Mouse (Mus musculus): ENCODE measurements around the gene Gm49325. TPM values are rescaled to one million over a fixed set of nuclear protein-coding genes. Genes with fewer than 3 reads are reported as not detected.

Gene Gm49325
- total RNA-seq, 2 experiments from 2014 or later, result 8.6 to 11.4 TPM

DNA sequence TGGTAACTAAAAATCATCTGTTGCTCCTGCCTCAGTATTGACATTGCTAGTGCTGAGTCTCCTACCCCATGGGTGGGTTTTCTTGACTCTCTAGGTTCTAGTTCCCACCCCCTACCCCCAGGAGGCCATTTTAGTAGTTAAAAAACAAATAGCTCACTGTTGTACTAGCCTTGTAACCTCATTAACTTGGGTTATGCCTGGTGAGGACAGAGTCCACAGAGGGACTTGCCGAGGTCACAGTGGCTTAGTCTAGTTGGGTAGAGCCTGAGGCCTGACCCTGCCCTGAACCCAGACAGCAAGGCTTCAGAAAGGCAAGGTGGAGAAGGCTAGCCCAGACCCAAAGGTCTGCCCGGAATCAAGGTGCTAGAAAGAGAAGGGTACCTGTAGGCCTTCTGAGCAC is 18.0 kb upstream of the Gm49325 start:
- no peak for DNase-seq (ENCODE audit: low spot score)

GRCm38 (mm10) chr10:77589117-77589516 is 16.9 kb upstream of the Gm49325 start:
- no peak for DNase-seq (ENCODE audit: low spot score)

GRCm38 (mm10) chr10:77589749-77590148 is 16.2 kb upstream of the Gm49325 start:
- no peak for DNase-seq (ENCODE audit: low spot score)

DNA sequence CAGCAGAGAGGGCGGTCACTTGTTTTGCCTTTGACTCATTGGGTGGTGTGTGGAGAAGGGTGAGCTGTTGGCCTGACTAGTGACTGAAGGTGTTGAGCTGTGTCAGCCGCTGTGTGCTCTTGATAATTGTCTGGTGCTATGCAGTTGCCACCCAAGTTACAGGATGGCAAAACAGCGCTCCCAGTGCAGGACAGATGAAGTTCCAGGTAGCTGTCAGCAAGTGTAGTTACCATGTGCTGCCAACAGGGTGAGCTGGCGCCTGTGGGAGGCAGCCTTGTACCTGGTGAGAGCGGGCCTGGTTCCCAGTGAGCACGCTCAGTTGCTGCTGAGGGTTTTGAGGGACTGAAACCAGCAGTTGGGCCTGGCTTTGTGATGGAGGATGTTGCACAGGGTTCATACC is 15.2 kb upstream of the Gm49325 start:
- DNase-seq (ENCODE audit: low spot score), result peak; percentile 45

GRCm38 (mm10) chr10:77591546-77591945 is 14.5 kb upstream of the Gm49325 start:
- no peak for DNase-seq (ENCODE audit: low spot score)

GRCm38 (mm10) chr10:77596060-77596459 is 9.9 kb upstream of the Gm49325 start:
- DNase-seq (ENCODE audit: low spot score), result no peak

DNA sequence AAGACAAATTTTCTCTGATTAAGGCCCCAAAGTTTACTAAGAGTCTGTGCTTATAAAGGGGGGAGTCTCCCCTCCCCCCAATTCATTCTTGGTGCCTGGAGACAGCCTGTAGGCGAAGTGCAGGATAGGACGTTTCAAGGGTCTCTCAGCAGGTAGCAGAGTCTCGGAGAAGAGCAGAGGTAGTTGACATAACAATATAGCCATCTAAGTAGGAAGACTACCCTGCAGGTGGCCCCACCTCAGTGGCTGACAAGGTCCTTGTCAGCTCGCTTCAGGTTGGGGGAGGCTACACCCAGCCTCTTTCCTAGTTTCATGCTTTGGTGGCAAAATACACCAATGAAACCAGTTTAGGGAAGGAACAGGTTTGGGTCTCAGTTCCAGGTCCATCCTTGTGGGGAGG is 3.0 kb upstream of the Gm49325 start:
- DNase-seq (ENCODE audit: low spot score), result no peak

- no peak for DNase-seq (ENCODE audit: low spot score)
Observed at GRCm38 (mm10) chr10:77604111-77604510, 1.9 kb upstream of the Gm49325 start.

DNA sequence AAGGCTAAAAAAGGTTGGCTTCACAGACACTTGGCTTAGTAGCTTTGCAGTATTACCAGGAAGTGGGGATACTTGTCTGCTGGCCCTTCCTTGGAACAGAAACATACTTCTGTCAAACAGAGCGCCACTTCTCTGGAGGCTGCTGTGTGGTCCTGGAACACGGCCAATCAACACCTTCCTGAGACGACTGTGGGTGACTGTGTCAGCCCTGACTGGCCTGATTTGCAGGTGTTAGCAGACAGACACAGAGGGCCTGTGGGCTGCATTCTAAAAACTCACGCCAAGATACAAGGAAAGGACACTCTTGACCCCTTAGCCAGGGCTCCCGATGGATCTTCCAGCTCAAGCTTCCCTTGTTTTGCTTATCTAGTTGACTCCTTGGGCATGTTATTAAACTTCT is 1.0 kb upstream of the Gm49325 start:
- DNase-seq (ENCODE audit: low spot score), result no peak

DNA sequence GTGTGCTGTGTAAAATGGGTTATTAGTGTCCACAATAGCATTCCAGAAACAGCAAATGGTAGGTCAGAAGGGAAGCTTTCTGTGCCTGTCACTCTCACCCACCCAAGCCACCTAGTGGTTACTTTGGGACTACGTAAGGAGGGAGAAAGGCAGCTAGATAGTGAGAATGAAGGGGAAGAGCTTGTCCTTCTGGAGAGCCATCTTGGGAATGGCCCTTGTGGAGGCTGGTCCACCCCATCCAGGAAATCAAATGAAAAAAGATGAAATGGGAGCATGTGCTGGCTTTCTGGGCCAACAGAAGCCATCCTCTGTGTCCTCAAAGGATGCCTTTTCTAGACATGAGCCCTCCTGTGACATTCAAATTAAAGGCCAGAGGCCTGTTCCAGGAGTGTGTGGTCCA is 629 bp upstream of the Gm49325 start:
- DNase-seq (ENCODE audit: low spot score), result no peak

GRCm38 (mm10) chr10:77606855-77607254 is 858 bp downstream of the Gm49325 start:
- no peak for DNase-seq (ENCODE audit: low spot score)

DNA sequence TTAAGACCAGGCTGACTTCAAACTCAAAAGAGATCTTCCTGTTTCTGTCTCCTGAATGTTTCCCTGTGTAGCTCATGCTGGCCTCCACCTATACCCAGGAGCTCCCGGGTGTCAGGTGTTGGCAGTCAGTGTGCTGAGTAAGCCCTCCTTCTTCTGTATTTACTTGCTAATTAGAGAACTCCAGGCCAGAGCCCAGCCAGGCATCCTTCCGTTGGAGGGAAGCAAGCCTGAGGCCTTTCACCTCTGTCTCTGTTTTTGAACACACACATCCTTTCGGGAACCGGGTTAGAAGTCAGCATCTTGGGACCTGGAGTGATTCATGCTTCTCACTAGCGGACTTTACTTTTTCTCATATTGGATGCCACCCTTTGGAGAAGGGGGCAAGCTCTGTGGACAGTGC is 1.4 kb downstream of the Gm49325 start:
- no peak for DNase-seq (ENCODE audit: low spot score)

DNA sequence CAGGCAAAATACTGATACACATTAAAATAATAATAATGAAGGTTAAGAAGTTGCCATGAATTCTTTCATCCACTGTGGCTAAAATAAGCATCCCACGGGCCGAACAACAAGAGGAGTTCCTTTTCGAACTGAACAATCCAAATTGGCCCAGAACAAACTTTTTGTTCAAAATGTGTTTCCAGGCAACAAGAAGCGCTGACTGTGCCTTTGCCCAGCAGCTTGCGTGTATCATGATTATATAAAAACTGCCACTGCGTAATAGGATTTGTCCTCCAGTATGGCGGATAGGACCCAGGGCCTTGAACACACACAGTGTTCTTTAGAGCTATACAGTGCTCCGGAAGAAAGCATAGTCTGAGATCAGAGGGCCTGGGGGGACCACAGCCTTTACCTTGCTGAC is 2.6 kb downstream of the Gm49325 start:
- DNase-seq (ENCODE audit: low spot score), result no peak

DNA sequence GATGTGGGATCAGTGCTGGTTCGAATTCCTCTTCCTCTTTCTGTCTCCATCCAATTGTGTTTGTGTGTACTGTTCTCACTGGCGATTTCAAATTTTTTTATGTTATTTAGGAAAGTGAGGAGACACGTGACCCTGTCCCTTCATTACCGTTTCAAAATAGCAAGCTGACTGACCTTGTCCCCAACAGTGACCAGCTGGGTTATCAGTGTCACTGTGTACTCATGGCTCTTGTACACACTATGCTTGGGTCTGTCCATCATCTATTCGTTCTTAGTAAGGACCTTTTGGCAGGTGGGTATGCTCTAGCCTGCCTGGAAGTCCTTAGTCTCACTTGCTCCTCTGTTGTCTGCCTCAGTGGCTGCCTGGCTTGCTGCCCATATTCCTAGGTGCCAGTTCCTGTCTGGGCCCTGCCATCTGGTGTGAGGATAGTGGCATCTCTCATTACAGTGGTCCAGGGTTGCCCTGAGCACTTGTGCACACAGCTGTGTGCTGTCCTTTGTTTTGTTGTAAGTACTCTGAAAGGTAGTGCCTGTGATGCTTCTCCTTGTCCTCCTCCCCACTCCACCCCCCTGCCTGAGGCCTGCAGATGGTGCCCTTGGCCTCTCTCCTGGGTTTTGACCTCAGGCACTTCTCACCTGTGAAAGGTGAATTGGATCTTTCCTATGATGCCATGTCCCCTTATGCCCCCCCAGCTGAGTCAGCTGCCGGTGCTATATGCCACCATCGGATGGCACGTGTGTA is 4.4 kb downstream of the Gm49325 start:
- no peak for DNase-seq (ENCODE audit: low spot score)

- DNase-seq (ENCODE audit: low spot score), result peak; percentile 79
Observed at GRCm38 (mm10) chr10:77613409-77613808, 7.4 kb downstream of the Gm49325 start.

- no peak for DNase-seq (ENCODE audit: low spot score)
Observed at GRCm38 (mm10) chr10:77615647-77616046, 9.7 kb downstream of the Gm49325 start.

GRCm38 (mm10) chr10:77616166-77616565 is 10.2 kb downstream of the Gm49325 start:
- DNase-seq (ENCODE audit: low spot score), result no peak

DNA sequence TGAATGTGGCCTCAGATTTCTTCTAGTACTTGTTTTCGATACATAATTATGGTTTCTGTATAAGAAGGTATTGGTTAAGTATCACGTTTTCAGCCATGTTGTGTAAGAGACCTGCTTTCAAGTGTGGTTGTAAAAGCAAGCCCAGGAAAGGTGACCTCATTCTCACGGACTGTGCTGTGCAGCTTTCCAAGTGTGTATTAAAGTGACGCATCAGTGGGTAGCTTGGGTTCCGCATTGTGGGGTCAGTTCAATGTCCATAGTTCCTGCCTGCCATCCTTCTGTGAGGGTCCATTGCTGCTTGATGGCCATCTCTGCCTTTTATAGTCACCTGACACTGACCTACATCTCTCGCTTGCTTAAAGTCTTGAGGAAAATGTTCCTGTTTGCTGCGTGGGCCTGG is 10.9 kb downstream of the Gm49325 start:
- no peak for DNase-seq (ENCODE audit: low spot score)

DNA sequence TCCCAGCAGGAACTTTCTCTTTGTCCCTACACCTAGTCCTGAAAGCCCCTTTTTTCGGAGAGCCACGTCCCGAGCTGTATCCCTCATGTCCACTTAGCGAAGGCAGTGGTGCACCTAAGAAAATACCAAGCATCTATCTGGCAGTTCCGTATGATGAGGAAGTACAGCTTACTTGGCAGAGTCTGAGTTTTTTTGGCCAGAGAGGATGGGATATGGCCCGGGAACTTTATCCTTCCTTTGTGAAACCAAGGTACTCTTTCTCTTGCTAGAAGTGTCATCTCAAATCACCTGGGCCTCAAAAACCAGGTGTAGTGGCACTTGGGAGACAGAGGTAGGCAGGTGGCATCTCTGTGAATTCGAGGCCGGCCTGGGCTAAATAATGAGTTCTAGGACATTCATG is 15.5 kb downstream of the Gm49325 start:
- no peak for DNase-seq (ENCODE audit: low spot score)

DNA sequence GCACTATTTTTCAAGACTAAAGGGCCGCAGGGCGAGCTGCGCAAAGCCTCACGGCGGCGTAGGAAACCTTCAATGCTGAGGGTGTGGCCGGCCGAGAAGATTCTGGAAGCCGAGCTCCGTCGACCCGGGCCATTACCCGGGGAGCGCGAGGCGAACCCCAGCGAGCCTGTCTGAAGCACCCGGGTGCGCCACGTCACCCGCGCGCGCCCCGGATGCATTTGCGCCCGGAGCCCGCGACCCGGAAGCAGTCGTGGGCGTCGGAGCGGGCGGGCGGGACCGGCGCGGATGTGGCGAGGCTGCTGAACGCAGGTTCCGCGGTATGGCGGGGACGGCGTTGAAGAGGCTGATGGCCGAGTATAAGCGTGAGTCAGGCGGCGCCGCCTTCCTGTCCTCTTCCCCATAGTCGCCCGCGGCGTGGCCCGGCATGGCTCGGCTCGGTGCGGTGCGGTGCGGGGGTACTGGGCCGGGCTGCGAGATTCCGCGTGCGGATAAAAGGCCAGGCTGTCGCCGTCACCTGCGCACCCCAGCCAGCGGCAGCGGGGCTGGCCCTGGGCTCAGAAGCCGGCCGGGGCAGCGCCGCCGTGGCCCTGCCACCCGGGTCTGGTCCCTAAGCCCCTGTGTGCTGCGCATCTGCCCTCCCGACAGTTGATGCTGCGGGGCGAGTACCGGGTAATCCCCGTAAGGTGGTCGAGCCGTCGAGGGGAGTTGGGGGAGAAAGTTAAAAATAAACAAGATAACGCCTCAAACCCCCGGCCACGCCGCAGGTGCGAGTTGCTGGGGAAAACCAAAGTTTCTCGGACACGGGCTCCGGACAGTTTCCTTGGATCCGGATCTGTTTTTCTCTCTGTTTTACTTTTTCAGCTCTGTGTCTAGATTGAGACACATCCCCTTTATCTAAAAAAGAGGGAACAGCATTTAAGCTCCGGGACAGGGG is 16.3 kb downstream of the Gm49325 start, which contains the start of gene Ube2g2:
Ube2g2 (plus strand) TSS at position 221 of the 934 bp plus-strand sequence.
- DNase-seq (ENCODE audit: low spot score), result peak; percentile 92

- DNase-seq (ENCODE audit: low spot score), result peak; percentile 83
Observed at GRCm38 (mm10) chr10:77623069-77623492, 17.1 kb downstream of the Gm49325 start.

GRCm38 (mm10) chr10:77623639-77624400 is 17.8 kb downstream of the Gm49325 start:
- no peak for DNase-seq (ENCODE audit: low spot score)

Data from gastrocnemius, adult 18-20 months (tissue).